9 mouse cellular contexts compared by ENCODE assay signal in genomic region chr2:80445926-80446307, GRCm38 (mm10). TPM values are rescaled to one million over a fixed set of nuclear protein-coding genes. Genes with fewer than 3 reads are reported as not detected.
DNase-seq lines count a peak whose midpoint lies in the region; ATAC-seq and TF ChIP-seq lines count a peak whose summit lies in the region.
"Had no signal": no experiment of that assay in that cellular context is flagged by ENCODE, and none has a peak within 500 bp of the region (broad histone marks: within the 10 kb centered on the region; RNA-seq: fewer than 3 reads in every experiment).

No protein-coding gene starts in this region.

- peaks cover 16% of the 10 kb centered on the region for H3K4me1 ChIP-seq in testis, adult 2 months (ENCODE audit: control insufficient read depth, insufficient read depth, low read length)
- peaks cover 8% of the 10 kb centered on the region; the same call in 1 of the 2 replicates for H3K4me1 ChIP-seq in liver, embryonic 13.5 days (replicated peaks)

- H3K4me2 ChIP-seq in liver, embryonic 13.5 days: peak overlapping the region; percentile 69

- H3K4me3 ChIP-seq in gastrocnemius, adult 2 months: peak overlapping the region; percentile 76
- H3K4me3 ChIP-seq in testis, adult 2 months (ENCODE audit: control insufficient read depth, low read depth, low read length): peak overlapping the region; percentile 54
- H3K4me3 ChIP-seq in liver, embryonic 13.5 days (replicated peaks): peak overlapping the region; percentile 53

- TF ChIP-seq POLR2A in testis, adult 2 months (IDR thresholded peaks at IDR 0.05; ENCODE audit: control insufficient read depth, low read depth, low read length): no peak

- no peak for TF ChIP-seq CTCF in gastrocnemius, adult 2 months (IDR thresholded peaks at IDR 0.05)
- no peak for TF ChIP-seq CTCF in testis, adult 2 months (IDR thresholded peaks at IDR 0.05; ENCODE audit: control insufficient read depth, insufficient read depth, insufficient replicate concordance, low read depth, low read length)

- no peak for DNase-seq in gastrocnemius, adult 2 months
- no peak for DNase-seq in gastrocnemius, postnatal 4 days (ENCODE audit: low spot score in 2 of 2)
- DNase-seq in testis, postnatal 14 days (ENCODE audit: low spot score): no peak
- no peak for DNase-seq in liver, embryonic 13.5 days
- DNase-seq in right cerebral cortex, adult 18-20 months: no peak
- no peak for DNase-seq in spleen, adult 18-20 months
- no peak for DNase-seq in thymus, postnatal 10 days (ENCODE audit: low spot score in 2 of 2)
- DNase-seq: B cell, adult 2 months had no signal

- WGBS in liver, embryonic 13.5 days (ENCODE audit: insufficient replicate concordance): 9% methylated on average over 10 of the region's 10 CpGs

- intact Hi-C loops in gastrocnemius, adult 2 months (cut with DNase I): loop anchor here (2.0 to 10.0 kb wide), 2 partner anchors 41 to 89 kb away; no protein-coding TSS in a partner anchor

- peak overlapping the region; percentile 67; the same call in 1 of the 2 replicates for H3K27ac ChIP-seq in gastrocnemius, adult 2 months
- H3K27ac ChIP-seq in testis, adult 2 months (ENCODE audit: control insufficient read depth, insufficient read depth, low read depth, low read length): no peak overlapping the region
- no peak overlapping the region for H3K27ac ChIP-seq in liver, embryonic 13.5 days

- H3K9ac ChIP-seq in liver, embryonic 13.5 days: no peak overlapping the region

- H3K9me3 ChIP-seq in liver, embryonic 13.5 days (replicated peaks): peaks cover 4% of the 10 kb centered on the region; the same call in 1 of the 2 replicates

- peaks cover 2% of the 10 kb centered on the region; the same call in 1 of the 2 replicates for H3K27me3 ChIP-seq in testis, adult 2 months (ENCODE audit: control insufficient read depth, insufficient read depth, low read length)
- peaks cover 58% of the 10 kb centered on the region for H3K27me3 ChIP-seq in liver, embryonic 13.5 days

- no peaks in the 10 kb centered on the region for H3K36me3 ChIP-seq in testis, adult 2 months (ENCODE audit: control insufficient read depth, insufficient read depth, low read length)
- no peaks in the 10 kb centered on the region for H3K36me3 ChIP-seq in liver, embryonic 13.5 days

- no peak for ATAC-seq in liver, embryonic 13.5 days (ENCODE audit: low read depth)

RNA-seq across cellular contexts. Expression of gene Frzb, which starts 1.5 kb away (rescaled TPM):
- 10 to 100 TPM in 1 of 2 experiments, 1 to 10 TPM in 1; 6.7 to 28.1 TPM for total RNA-seq in gastrocnemius, adult 2 months (2021)
- 10 to 100 TPM; 50.7 to 62.7 TPM for total RNA-seq in gastrocnemius, postnatal 4 days (2021)
- 2.5 and 4.0 TPM in 2 replicates for polyA plus RNA-seq in testis, adult 2 months (2012; rRNA removed)
- 1.2 and 1.4 TPM in 2 replicates for polyA plus RNA-seq in liver, embryonic 13.5 days (2015; fragmentation: Nextera tagmentation; extraction: Ambion mirVana)
